Mouse (Mus musculus): ENCODE measurements around the gene Rps27l.
A peak's percentile ranks its signal among the peaks of the same experiment; 100 is the strongest.

GRCm38 (mm10) chr9:66967492-66967891 lies 21.6 kb downstream of the Rps27l start:
- TF ChIP-seq CTCF (IDR thresholded peaks at IDR 0.05) (no peak), EP300 (IDR thresholded peaks at IDR 0.05) (peak; percentile 64; the same call in 1 of the 2 replicates)

Measured in lung, postnatal 0 days (tissue).